Mouse (Mus musculus): ENCODE results near the gene Itga6. TPM values are rescaled to one million over a fixed set of nuclear protein-coding genes. Genes with fewer than 3 reads are reported as not detected.
"Not testable (repeated sequence)": the region's sequence is repeated elsewhere in the genome, so short reads cannot be mapped to it uniquely, and the experiment has no call there.

Gene Itga6
- polyA plus RNA-seq, 1 experiment, result 75.0 TPM

- TF ChIP-seq GATA1 (IDR thresholded peaks at IDR 0.05; ENCODE audit: borderline replicate concordance, low read length), result no peak
- no peak for TF ChIP-seq FLI1 (IDR thresholded peaks at IDR 0.05; ENCODE audit: low read length)
- Histone ChIP-seq H3K4me3 (replicated peaks) (no peak overlapping the region), H3K9me3 (no peaks in the 10 kb centered on the region), H3K4me1 (peaks cover 8% of the 10 kb centered on the region; the same call in 1 of the 2 replicates), H3K36me3 (replicated peaks; ENCODE audit: low read length) (peaks cover 99% of the 10 kb centered on the region), H3K27me3 (replicated peaks) (no peaks in the 10 kb centered on the region)
Observed at GRCm38 (mm10) chr2:71828928-71829327, 83.5 kb downstream of the Itga6 start.

DNA sequence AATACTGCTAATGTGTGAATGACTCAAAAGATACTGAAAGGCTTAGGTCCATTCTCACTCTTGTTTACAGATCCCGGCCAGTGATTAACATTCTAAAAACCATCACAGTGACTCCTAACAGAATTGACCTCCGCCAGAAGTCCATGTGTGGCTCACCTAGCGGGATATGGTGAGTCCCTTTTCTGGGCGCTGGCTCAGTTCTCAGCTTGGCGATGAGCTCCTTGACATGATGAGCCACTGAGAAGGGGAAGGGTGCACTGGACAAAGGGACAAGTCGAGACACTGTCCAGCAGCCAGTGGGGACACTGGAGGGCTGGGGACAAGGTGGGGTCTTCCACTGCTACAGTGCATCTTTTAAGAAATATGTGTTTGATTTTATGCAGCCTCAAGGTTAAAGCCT lies 88.2 kb downstream of the Itga6 start:
- TF ChIP-seq GATA1 (IDR thresholded peaks at IDR 0.05; ENCODE audit: borderline replicate concordance, low read length), result no peak
- TF ChIP-seq FLI1 (IDR thresholded peaks at IDR 0.05; ENCODE audit: low read length), result no peak
- Histone ChIP-seq H3K36me3 (replicated peaks; ENCODE audit: low read length) (peaks cover 99% of the 10 kb centered on the region), H3K4me3 (replicated peaks) (no peak overlapping the region), H3K27me3 (replicated peaks) (no peaks in the 10 kb centered on the region), H3K4me1 (peaks cover 5% of the 10 kb centered on the region; the same call in 1 of the 2 replicates), H3K9me3 (no peaks in the 10 kb centered on the region)

GRCm38 (mm10) chr2:71834371-71834770 lies 89.0 kb downstream of the Itga6 start:
- Histone ChIP-seq H3K9me3 (no peaks in the 10 kb centered on the region), H3K4me3 (replicated peaks) (no peak overlapping the region), H3K4me1 (peaks cover 5% of the 10 kb centered on the region; the same call in 1 of the 2 replicates), H3K36me3 (replicated peaks; ENCODE audit: low read length) (peaks cover 99% of the 10 kb centered on the region), H3K27me3 (replicated peaks) (no peaks in the 10 kb centered on the region)
- TF ChIP-seq FLI1 (IDR thresholded peaks at IDR 0.05; ENCODE audit: low read length), result no peak
- no peak for TF ChIP-seq GATA1 (IDR thresholded peaks at IDR 0.05; ENCODE audit: borderline replicate concordance, low read length)

DNA sequence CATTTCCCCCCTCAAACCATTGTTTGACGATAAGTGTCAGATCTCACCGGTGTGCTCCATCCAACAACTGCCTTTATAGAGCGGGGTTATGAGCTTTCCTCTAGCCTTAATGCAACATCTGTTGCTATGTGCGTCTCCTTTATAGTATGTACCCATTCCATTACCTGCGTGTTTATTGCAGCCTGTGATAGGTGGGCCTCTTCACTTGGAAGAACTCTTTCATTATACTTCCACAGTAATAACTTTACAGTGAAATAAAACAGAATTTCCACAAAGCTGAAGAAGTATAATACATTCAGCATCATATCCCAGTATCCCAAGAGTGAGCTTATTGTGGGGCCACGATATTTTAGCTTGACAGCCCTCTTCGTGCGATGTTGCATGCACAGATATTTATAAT lies 90.1 kb downstream of the Itga6 start:
- H3K36me3 ChIP-seq (replicated peaks; ENCODE audit: low read length), result peaks cover 100% of the 10 kb centered on the region

DNA sequence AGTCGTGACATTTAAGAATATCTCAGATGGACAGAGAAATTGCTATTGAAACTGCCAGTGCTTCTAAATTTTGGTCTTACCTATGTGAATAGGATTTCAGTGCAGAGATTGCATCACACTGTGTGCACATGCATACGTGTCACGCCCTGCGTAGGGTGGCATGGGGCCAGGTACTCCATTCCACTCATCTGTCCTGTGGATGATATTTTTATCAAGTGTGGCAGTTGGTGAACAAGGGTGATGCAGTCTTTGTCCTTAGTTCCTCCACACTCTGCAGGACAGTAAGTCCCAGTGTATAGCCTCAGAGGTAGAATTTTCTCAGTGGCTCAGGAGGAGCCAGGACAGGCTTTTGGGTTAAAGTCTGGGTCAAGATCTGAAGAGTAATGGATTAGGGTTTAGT lies 90.8 kb downstream of the Itga6 start:
- TF ChIP-seq GATA1 (IDR thresholded peaks at IDR 0.05; ENCODE audit: borderline replicate concordance, low read length) (no peak), FLI1 (IDR thresholded peaks at IDR 0.05; ENCODE audit: low read length) (no peak)
- Histone ChIP-seq H3K4me3 (replicated peaks) (no peak overlapping the region), H3K4me1 (peaks cover 2% of the 10 kb centered on the region; the same call in 1 of the 2 replicates), H3K9me3 (no peaks in the 10 kb centered on the region), H3K36me3 (replicated peaks; ENCODE audit: low read length) (peaks cover 100% of the 10 kb centered on the region), H3K27me3 (replicated peaks) (no peaks in the 10 kb centered on the region)

More for the DNA sequence above, 90.1 kb downstream of the Itga6 start:
- Histone ChIP-seq H3K4me3 (replicated peaks) (no peak overlapping the region), H3K4me1 (peaks cover 5% of the 10 kb centered on the region; the same call in 1 of the 2 replicates), H3K9me3 (no peaks in the 10 kb centered on the region), H3K27me3 (replicated peaks) (no peaks in the 10 kb centered on the region)
- no peak for TF ChIP-seq FLI1 (IDR thresholded peaks at IDR 0.05; ENCODE audit: low read length)
- no peak for TF ChIP-seq GATA1 (IDR thresholded peaks at IDR 0.05; ENCODE audit: borderline replicate concordance, low read length)

- peaks cover 100% of the 10 kb centered on the region for H3K36me3 ChIP-seq (replicated peaks; ENCODE audit: low read length)
- peaks cover 2% of the 10 kb centered on the region; the same call in 1 of the 2 replicates for H3K4me1 ChIP-seq
- H3K27me3 ChIP-seq (replicated peaks), result no peaks in the 10 kb centered on the region
- H3K4me3 ChIP-seq (replicated peaks), result no peak overlapping the region
- H3K9me3 ChIP-seq, result no peaks in the 10 kb centered on the region
- TF ChIP-seq FLI1 (IDR thresholded peaks at IDR 0.05; ENCODE audit: low read length) (no peak), GATA1 (IDR thresholded peaks at IDR 0.05; ENCODE audit: borderline replicate concordance, low read length) (no peak)
Observed at GRCm38 (mm10) chr2:71837261-71837660, 91.8 kb downstream of the Itga6 start.

GRCm38 (mm10) chr2:71837791-71838190 lies 92.4 kb downstream of the Itga6 start:
- no peak for TF ChIP-seq FLI1 (IDR thresholded peaks at IDR 0.05; ENCODE audit: low read length)
- TF ChIP-seq GATA1 (IDR thresholded peaks at IDR 0.05; ENCODE audit: borderline replicate concordance, low read length), result no peak
- Histone ChIP-seq H3K36me3 (replicated peaks; ENCODE audit: low read length) (peaks cover 100% of the 10 kb centered on the region), H3K4me3 (replicated peaks) (no peak overlapping the region), H3K27me3 (replicated peaks) (no peaks in the 10 kb centered on the region), H3K9me3 (no peaks in the 10 kb centered on the region), H3K4me1 (peaks cover 7% of the 10 kb centered on the region; the same call in 1 of the 2 replicates)

DNA sequence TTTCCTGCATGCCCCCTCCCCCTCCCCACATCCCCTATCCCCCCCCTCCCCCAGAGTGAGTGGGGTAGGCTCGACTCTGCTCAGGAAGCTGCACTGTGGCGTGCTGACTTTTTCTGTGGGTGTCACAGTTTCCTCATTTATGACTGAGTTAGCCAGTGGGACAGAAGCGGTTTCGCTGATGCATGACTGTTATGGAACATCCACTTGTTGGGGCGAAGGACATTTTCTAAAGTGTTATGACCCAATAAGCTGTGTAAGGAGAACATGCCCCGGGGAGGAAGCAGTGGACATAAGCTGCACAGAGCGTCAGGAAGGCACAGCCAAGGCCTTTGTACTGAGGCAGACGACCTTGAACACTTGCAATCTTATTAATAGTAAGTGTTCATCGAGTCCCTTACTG lies 97.9 kb downstream of the Itga6 start:
- no peak overlapping the region for H3K4me3 ChIP-seq (replicated peaks)
- H3K27me3 ChIP-seq (replicated peaks), result no peaks in the 10 kb centered on the region
- peaks cover 100% of the 10 kb centered on the region for H3K36me3 ChIP-seq (replicated peaks; ENCODE audit: low read length)
- no peaks in the 10 kb centered on the region for H3K9me3 ChIP-seq
- TF ChIP-seq FLI1 (IDR thresholded peaks at IDR 0.05; ENCODE audit: low read length), result no peak
- TF ChIP-seq GATA1 (IDR thresholded peaks at IDR 0.05; ENCODE audit: borderline replicate concordance, low read length), result no peak
- peaks cover 11% of the 10 kb centered on the region; the same call in 1 of the 2 replicates for H3K4me1 ChIP-seq

- Histone ChIP-seq H3K4me3 (replicated peaks) (no peak overlapping the region), H3K36me3 (replicated peaks; ENCODE audit: low read length) (peaks cover 100% of the 10 kb centered on the region), H3K27me3 (replicated peaks) (no peaks in the 10 kb centered on the region), H3K4me1 (peaks cover 11% of the 10 kb centered on the region; the same call in 1 of the 2 replicates), H3K9me3 (no peaks in the 10 kb centered on the region)
- TF ChIP-seq GATA1 (IDR thresholded peaks at IDR 0.05; ENCODE audit: borderline replicate concordance, low read length), result no peak
- TF ChIP-seq FLI1 (IDR thresholded peaks at IDR 0.05; ENCODE audit: low read length), result no peak
Observed at GRCm38 (mm10) chr2:71844906-71845305, 99.5 kb downstream of the Itga6 start.

- H3K27me3 ChIP-seq (replicated peaks); H3K4me1 ChIP-seq; H3K9me3 ChIP-seq; H3K4me3 ChIP-seq (replicated peaks): not testable (repeated sequence)
- peaks cover 95% of the 10 kb centered on the region for H3K36me3 ChIP-seq (replicated peaks; ENCODE audit: low read length)
Observed at GRCm38 (mm10) chr2:71852161-71852560, 106.7 kb downstream of the Itga6 start.

DNA sequence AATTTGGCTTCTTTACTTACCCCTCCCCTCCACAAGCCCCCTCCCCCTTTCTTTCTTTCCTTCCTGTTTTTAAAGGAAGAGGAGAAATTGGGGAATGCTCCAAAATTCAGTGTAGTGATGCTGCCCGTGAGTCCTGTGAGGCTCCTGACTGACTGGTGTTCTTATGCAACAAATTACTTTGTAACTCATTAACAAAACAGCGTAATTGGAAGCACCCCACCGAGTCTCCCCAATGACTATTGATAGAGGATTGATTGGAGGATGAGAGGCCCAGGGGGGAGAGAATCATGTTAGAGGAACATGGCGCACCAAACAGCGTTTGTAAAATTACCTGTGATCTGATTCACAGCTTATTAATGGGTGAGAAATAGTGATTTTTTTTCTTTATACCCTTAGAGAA lies 109.7 kb downstream of the Itga6 start:
- Histone ChIP-seq H3K4me1 (peaks cover 8% of the 10 kb centered on the region), H3K9me3 (peaks cover 3% of the 10 kb centered on the region; the same call in 1 of the 2 replicates), H3K36me3 (replicated peaks; ENCODE audit: low read length) (peaks cover 92% of the 10 kb centered on the region), H3K27me3 (replicated peaks) (no peaks in the 10 kb centered on the region), H3K4me3 (replicated peaks) (no peak overlapping the region)
- TF ChIP-seq FLI1 (IDR thresholded peaks at IDR 0.05; ENCODE audit: low read length), result no peak
- no peak for TF ChIP-seq GATA1 (IDR thresholded peaks at IDR 0.05; ENCODE audit: borderline replicate concordance, low read length)
